Mouse (Mus musculus): ENCODE measurements around the gene Pgs1. TPM values are rescaled to one million over a fixed set of nuclear protein-coding genes. Genes with fewer than 3 reads are reported as not detected.

The Pgs1 gene
- total RNA-seq (2023): 50.2 TPM

DNA sequence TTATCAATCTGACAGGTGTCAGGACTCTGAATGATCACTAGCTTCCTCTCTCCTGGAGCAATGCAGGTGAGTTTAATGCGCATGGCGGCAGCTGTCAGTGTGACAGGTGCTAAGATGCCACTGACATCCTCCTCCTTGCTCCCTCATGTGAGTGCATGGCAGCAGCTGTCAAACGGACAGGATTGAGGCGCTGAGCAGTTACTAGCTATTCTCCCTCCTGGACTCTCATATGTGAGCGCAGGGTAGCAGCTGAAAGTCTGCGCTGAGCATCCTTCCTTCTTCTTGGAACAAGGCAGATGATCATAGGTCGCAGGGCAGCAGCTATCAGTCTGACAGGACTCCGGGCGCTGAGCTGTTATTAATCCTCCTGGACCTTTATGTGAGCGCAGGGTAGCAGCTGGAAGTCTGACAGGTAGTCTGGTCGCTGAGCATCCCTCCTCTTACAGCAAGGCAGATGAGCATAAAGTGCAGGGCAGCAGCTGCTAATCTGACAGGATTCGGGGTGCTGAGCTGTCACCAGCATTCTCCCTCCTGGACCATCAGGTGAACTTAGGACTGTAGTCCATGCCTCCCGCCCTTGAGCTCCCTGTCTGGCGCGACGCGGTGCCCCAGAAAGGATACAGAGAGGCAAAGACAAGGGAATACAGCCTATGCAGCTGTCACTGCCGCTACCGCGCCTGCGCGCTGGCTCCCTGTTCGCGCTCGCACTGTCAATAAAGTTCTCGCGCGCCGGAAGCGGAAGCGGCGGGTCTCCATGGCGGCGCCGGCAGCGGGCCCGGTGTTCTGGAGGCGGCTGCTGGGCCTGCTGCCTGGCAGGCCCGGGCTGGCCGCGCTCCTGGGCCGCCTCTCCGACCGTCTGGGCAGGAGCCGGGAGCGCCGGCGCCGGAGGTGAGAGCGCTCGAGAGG, at the start of gene Pgs1:
Gene Pgs1, plus strand, starts transcription at position 167 of the 906 bp plus-strand sequence.

DNA sequence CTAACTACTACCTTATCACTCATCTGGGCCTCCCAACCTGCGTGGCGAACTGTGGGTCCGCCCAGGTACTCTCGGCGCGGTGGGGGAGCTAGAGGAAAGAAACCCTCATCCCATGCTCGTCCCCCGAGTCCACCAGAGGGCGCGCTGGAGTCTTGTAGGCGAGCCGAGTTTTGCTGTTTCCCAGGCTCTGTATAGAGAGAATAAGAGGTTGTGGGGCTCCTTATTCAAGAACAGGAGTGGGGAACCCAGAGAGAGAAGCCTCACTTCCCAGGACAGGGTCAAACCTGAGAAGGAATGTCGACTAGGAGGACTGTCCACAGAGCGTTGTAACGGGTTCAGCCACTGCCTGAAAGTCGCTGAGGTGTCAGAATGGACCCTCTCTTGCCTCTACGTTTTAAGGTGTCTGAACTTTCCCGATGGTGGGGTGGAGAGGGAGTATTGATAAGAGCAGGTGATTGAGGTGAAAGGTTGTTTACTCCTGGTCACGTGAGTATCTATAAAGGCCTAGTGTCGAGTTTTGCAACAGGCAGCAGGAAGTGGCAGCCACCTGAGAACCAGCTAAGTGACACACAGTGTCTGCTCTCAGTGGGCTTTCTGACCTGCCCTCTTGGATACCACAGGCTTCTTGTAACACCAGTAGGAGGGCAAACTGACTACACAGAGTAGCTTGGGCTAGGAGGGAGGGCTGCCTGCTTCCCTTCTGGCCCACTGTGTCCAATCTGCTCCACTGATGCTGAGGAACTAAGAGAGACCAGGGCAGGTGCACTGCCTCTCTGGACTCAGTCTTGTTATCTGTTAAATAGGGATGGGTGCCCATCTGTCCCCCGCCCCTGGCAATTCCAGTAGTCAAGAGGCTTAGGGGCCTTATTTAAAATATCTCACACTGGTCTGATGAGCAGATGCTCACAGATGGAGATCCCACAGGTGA, 15.9 kb upstream of the Pgs1 start, which contains the start of gene Socs3:
Gene Socs3, minus strand, starts transcription at position 103 of the 928 bp plus-strand sequence.

Other genes starting within 250 kb of the Pgs1 start
- 81.6 TPM for gene Tmc8, start 204.2 kb upstream of the Pgs1 start, total RNA-seq (2023)
- gene Tmc6, start 204.1 kb upstream of the Pgs1 start, total RNA-seq (2023): 226 TPM
- gene 6030468B19Rik, start 188.6 kb upstream of the Pgs1 start, total RNA-seq (2023): not detected
- gene Gm20708, start 176.6 kb upstream of the Pgs1 start, total RNA-seq (2023): 3.6 TPM
- gene Syngr2, start 176.6 kb upstream of the Pgs1 start, total RNA-seq (2023): 57.1 TPM
- 14.5 TPM for gene Afmid, start 160.4 kb upstream of the Pgs1 start, total RNA-seq (2023)
- gene Tk1, start 160.2 kb upstream of the Pgs1 start, total RNA-seq (2023): 4.1 TPM
- gene Birc5, start 137.0 kb upstream of the Pgs1 start, total RNA-seq (2023): 0.79 TPM
- gene Tmem235, start 125.5 kb upstream of the Pgs1 start, total RNA-seq (2023): not detected
- 9.3 TPM for gene Tha1, start 112.8 kb upstream of the Pgs1 start, total RNA-seq (2023)
- gene Socs3, start 16.2 kb upstream of the Pgs1 start, total RNA-seq (2023): 111 TPM
- 5.5 TPM for gene Dnah17, start 144.3 kb downstream of the Pgs1 start, total RNA-seq (2023)

Data from CD4-positive naive resting alpha-beta T cell, adult 76 days (primary cell).